ENCODE assay signal across 27 mouse cellular contexts in the genomic region with DNA sequence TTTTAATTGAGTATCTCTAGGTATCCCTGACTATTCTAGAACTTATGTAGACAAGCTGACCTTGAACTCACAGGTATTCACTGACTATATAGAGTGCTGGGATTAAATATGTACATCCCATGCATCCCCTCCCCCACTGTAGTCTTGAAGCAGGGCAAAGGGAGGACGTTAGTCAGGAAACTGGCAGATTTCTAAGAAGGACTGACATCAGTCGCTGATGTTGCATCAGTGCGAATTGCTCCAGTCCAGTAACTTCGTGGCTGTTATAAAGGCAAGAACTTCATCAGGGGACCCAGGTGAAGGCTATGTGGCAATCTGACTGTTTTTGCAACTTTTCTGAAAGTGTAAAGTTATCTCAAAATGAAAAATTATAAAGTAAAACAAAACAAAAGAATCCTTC. TPM values are rescaled to one million over a fixed set of nuclear protein-coding genes. Genes with fewer than 3 reads are reported as not detected.
"Had no signal": no experiment of that assay in that cellular context is flagged by ENCODE, and none has a peak within 500 bp of the region (broad histone marks: within the 10 kb centered on the region; RNA-seq: fewer than 3 reads in every experiment).

No protein-coding gene starts in this region.

- H3K9me3 ChIP-seq: heart, embryonic 13.5 days; heart, embryonic 15.5 days; hindbrain, embryonic 13.5 days; hindbrain, embryonic 15.5 days; kidney, embryonic 15.5 days; limb, embryonic 10.5 days; limb, embryonic 12.5 days had no signal

- ATAC-seq: hindbrain, postnatal 0 days; intestine, embryonic 16.5 days had no signal

- H3K27ac ChIP-seq: gastrocnemius, adult 2 months; heart, adult 2 months; heart, embryonic 13.5 days; heart, embryonic 15.5 days; hindbrain, embryonic 13.5 days; hindbrain, embryonic 15.5 days; hindbrain, postnatal 0 days; kidney, embryonic 15.5 days; kidney, postnatal 0 days; left cerebral cortex, adult 2 months; limb, embryonic 10.5 days; limb, embryonic 12.5 days had no signal

- H3K27me3 ChIP-seq: heart, embryonic 13.5 days; heart, embryonic 15.5 days; hindbrain, embryonic 13.5 days; hindbrain, embryonic 15.5 days; kidney, embryonic 15.5 days; limb, embryonic 12.5 days had no signal

- H3K4me3 ChIP-seq: gastrocnemius, adult 2 months; heart, adult 2 months; heart, embryonic 13.5 days; heart, embryonic 15.5 days; hindbrain, embryonic 13.5 days; hindbrain, embryonic 15.5 days; kidney, embryonic 15.5 days; left cerebral cortex, adult 2 months; limb, embryonic 10.5 days; limb, embryonic 12.5 days had no signal

- H3K4me2 ChIP-seq: heart, embryonic 11.5 days; heart, embryonic 13.5 days; heart, embryonic 15.5 days; hindbrain, embryonic 13.5 days; hindbrain, embryonic 15.5 days; kidney, embryonic 15.5 days; limb, embryonic 12.5 days; liver, embryonic 11.5 days had no signal

- H3K9ac ChIP-seq: heart, embryonic 13.5 days; heart, embryonic 15.5 days; hindbrain, embryonic 13.5 days; hindbrain, embryonic 15.5 days; kidney, embryonic 15.5 days; limb, embryonic 12.5 days had no signal

- DNase-seq: gastrocnemius, adult 2 months; gastrocnemius, postnatal 10 days; gastrocnemius, postnatal 25 days; heart, adult 11 months; heart, adult 2 months; heart, postnatal 14 days; heart, postnatal 36 days; kidney, adult 11 months; kidney, adult 2 months; kidney, adult 9 months; kidney, postnatal 14 days; kidney, postnatal 36 days; liver had no signal

- H3K36me3 ChIP-seq: heart, embryonic 13.5 days; heart, embryonic 15.5 days; hindbrain, embryonic 13.5 days; hindbrain, embryonic 15.5 days; kidney, embryonic 15.5 days; limb, embryonic 10.5 days; limb, embryonic 12.5 days had no signal

- H3K4me1 ChIP-seq: hindbrain, embryonic 15.5 days; kidney, embryonic 15.5 days had no signal

RNA-seq across cellular contexts. Expression of a gene that starts 10.4 kb away (rescaled TPM):
- total RNA-seq: heart, postnatal 36 days; hematopoietic stem cell, adult 5-6 weeks had no signal
